Mouse (Mus musculus): ENCODE measurements around the gene Aadacl2. TPM values are rescaled to one million over a fixed set of nuclear protein-coding genes. Genes with fewer than 3 reads are reported as not detected.
A peak's percentile ranks its signal among the peaks of the same experiment; 100 is the strongest.

Aadacl2 gene
- not detected in 2 replicates for polyA plus RNA-seq (2015; fragmentation: Nextera tagmentation; extraction: Ambion mirVana)

- H3K9me3 ChIP-seq (ENCODE audit: low read length): no peaks in the 10 kb centered on the region
- H3K9ac ChIP-seq (replicated peaks): no peak within 1 kb of the TSS
- no peaks in the 10 kb centered on the region for H3K27me3 ChIP-seq (ENCODE audit: insufficient read depth, low read length)
- no peak within 1 kb of the TSS for H3K4me3 ChIP-seq (ENCODE audit: low read depth, low read length)
- 62% methylated on average over 1 of the region's 1 CpGs for WGBS (ENCODE audit: insufficient replicate concordance)
- ATAC-seq: no peak
- H3K4me2 ChIP-seq (ENCODE audit: low read depth, low read length): no peak within 1 kb of the TSS
- no peak within 1 kb of the TSS for H3K27ac ChIP-seq (ENCODE audit: low read depth)
- no peak for TF ChIP-seq EP300 (IDR thresholded peaks at IDR 0.05; ENCODE audit: low read depth)
- no peak for TF ChIP-seq CTCF (IDR thresholded peaks at IDR 0.05; ENCODE audit: low read depth)
- H3K4me1 ChIP-seq (ENCODE audit: insufficient read depth): no peaks in the 10 kb centered on the region
- no peaks in the 10 kb centered on the region for H3K36me3 ChIP-seq (replicated peaks; ENCODE audit: insufficient read depth, low read length)
- DNase-seq: no peak
Observed at GRCm38 (mm10) chr3:60006443-60006842, at the start of gene Aadacl2. TSS of gene Aadacl2 (plus strand) at chr3:60006743.

- H3K4me1 ChIP-seq (ENCODE audit: insufficient read depth): no peaks in the 10 kb centered on the region
- DNase-seq (no peak), ATAC-seq (no peak)
- no peak overlapping the region for H3K4me3 ChIP-seq (ENCODE audit: low read depth, low read length)
- no peaks in the 10 kb centered on the region for H3K36me3 ChIP-seq (replicated peaks; ENCODE audit: insufficient read depth, low read length)
- H3K27me3 ChIP-seq (ENCODE audit: insufficient read depth, low read length): no peaks in the 10 kb centered on the region
- no peak overlapping the region for H3K4me2 ChIP-seq (ENCODE audit: low read depth, low read length)
- H3K27ac ChIP-seq (ENCODE audit: low read depth): no peak overlapping the region
- H3K9ac ChIP-seq (replicated peaks): no peak overlapping the region
- 87% methylated on average over 5 of the region's 5 CpGs for WGBS (ENCODE audit: insufficient replicate concordance)
- TF ChIP-seq CTCF (IDR thresholded peaks at IDR 0.05; ENCODE audit: low read depth) (no peak), EP300 (IDR thresholded peaks at IDR 0.05; ENCODE audit: low read depth) (no peak)
- no peaks in the 10 kb centered on the region for H3K9me3 ChIP-seq (ENCODE audit: low read length)
Observed at GRCm38 (mm10) chr3:59970891-59971290, 35.7 kb upstream of the Aadacl2 start.

GRCm38 (mm10) chr3:59974591-59974990 is 32.0 kb upstream of the Aadacl2 start:
- TF ChIP-seq CTCF (IDR thresholded peaks at IDR 0.05; ENCODE audit: low read depth) (no peak), EP300 (IDR thresholded peaks at IDR 0.05; ENCODE audit: low read depth) (no peak)
- no peak overlapping the region for H3K4me3 ChIP-seq (ENCODE audit: low read depth, low read length)
- H3K9me3 ChIP-seq (ENCODE audit: low read length): no peaks in the 10 kb centered on the region
- H3K4me1 ChIP-seq (ENCODE audit: insufficient read depth): no peaks in the 10 kb centered on the region
- H3K9ac ChIP-seq (replicated peaks): no peak overlapping the region
- no peak for DNase-seq
- H3K4me2 ChIP-seq (ENCODE audit: low read depth, low read length): no peak overlapping the region
- ATAC-seq: no peak
- no peaks in the 10 kb centered on the region for H3K36me3 ChIP-seq (replicated peaks; ENCODE audit: insufficient read depth, low read length)
- H3K27me3 ChIP-seq (ENCODE audit: insufficient read depth, low read length): no peaks in the 10 kb centered on the region
- H3K27ac ChIP-seq (ENCODE audit: low read depth): no peak overlapping the region

GRCm38 (mm10) chr3:60003622-60004021 is 2.9 kb upstream of the Aadacl2 start:
- TF ChIP-seq EP300 (IDR thresholded peaks at IDR 0.05; ENCODE audit: low read depth) (no peak), CTCF (IDR thresholded peaks at IDR 0.05; ENCODE audit: low read depth) (no peak)
- Histone ChIP-seq H3K36me3 (replicated peaks; ENCODE audit: insufficient read depth, low read length) (no peaks in the 10 kb centered on the region), H3K4me1 (ENCODE audit: insufficient read depth) (no peaks in the 10 kb centered on the region), H3K4me3 (ENCODE audit: low read depth, low read length) (no peak overlapping the region), H3K9ac (replicated peaks) (no peak overlapping the region), H3K27me3 (ENCODE audit: insufficient read depth, low read length) (no peaks in the 10 kb centered on the region), H3K9me3 (ENCODE audit: low read length) (no peaks in the 10 kb centered on the region), H3K4me2 (ENCODE audit: low read depth, low read length) (no peak overlapping the region), H3K27ac (ENCODE audit: low read depth) (no peak overlapping the region)
- ATAC-seq (no peak), DNase-seq (no peak)

- ATAC-seq: no peak
- no peaks in the 10 kb centered on the region for H3K27me3 ChIP-seq (ENCODE audit: insufficient read depth, low read length)
- H3K27ac ChIP-seq (ENCODE audit: low read depth): no peak within 1 kb of the TSS
- H3K4me1 ChIP-seq (ENCODE audit: insufficient read depth): no peaks in the 10 kb centered on the region
- no peak within 1 kb of the TSS for H3K9ac ChIP-seq (replicated peaks)
- no peak within 1 kb of the TSS for H3K4me3 ChIP-seq (ENCODE audit: low read depth, low read length)
- no peaks in the 10 kb centered on the region for H3K9me3 ChIP-seq (ENCODE audit: low read length)
- no peak for DNase-seq
- no peak within 1 kb of the TSS for H3K4me2 ChIP-seq (ENCODE audit: low read depth, low read length)
- no peak for TF ChIP-seq CTCF (IDR thresholded peaks at IDR 0.05; ENCODE audit: low read depth)
- no peak for TF ChIP-seq EP300 (IDR thresholded peaks at IDR 0.05; ENCODE audit: low read depth)
- H3K36me3 ChIP-seq (replicated peaks; ENCODE audit: insufficient read depth, low read length): no peaks in the 10 kb centered on the region
- WGBS (ENCODE audit: insufficient replicate concordance): 63% methylated on average over 1 of the region's 1 CpGs
Observed at GRCm38 (mm10) chr3:60025417-60025816, 18.9 kb downstream of the Aadacl2 start, which contains the start of gene Aadac. TSS of gene Aadac (plus strand) at chr3:60025717.

GRCm38 (mm10) chr3:60031511-60031910 is 25.0 kb downstream of the Aadacl2 start:
- H3K36me3 ChIP-seq (replicated peaks; ENCODE audit: insufficient read depth, low read length): no peaks in the 10 kb centered on the region
- no peak overlapping the region for H3K9ac ChIP-seq (replicated peaks)
- no peak for TF ChIP-seq CTCF (IDR thresholded peaks at IDR 0.05; ENCODE audit: low read depth)
- 0 out of 2 replicates have a peak, but pooled peaks have one; percentile 29 for TF ChIP-seq EP300 (IDR thresholded peaks at IDR 0.05; ENCODE audit: low read depth)
- H3K27ac ChIP-seq (ENCODE audit: low read depth): 0 out of 2 replicates have a peak overlapping the region, but pooled peaks have one; percentile 1
- ATAC-seq (peak; percentile 74), DNase-seq (no peak)
- H3K4me1 ChIP-seq (ENCODE audit: insufficient read depth): no peaks in the 10 kb centered on the region
- H3K4me2 ChIP-seq (ENCODE audit: low read depth, low read length): peak overlapping the region; percentile 31
- 65% methylated on average over 4 of the region's 4 CpGs for WGBS (ENCODE audit: insufficient replicate concordance)
- no peaks in the 10 kb centered on the region for H3K27me3 ChIP-seq (ENCODE audit: insufficient read depth, low read length)
- H3K9me3 ChIP-seq (ENCODE audit: low read length): no peaks in the 10 kb centered on the region
- peak overlapping the region; percentile 23 for H3K4me3 ChIP-seq (ENCODE audit: low read depth, low read length)
